Mouse (Mus musculus): Measurements from ENCODE around the gene Heatr1. TPM values are rescaled to one million over a fixed set of nuclear protein-coding genes. Genes with fewer than 3 reads are reported as not detected.
A peak's percentile ranks its signal among the peaks of the same experiment; 100 is the strongest.

Gene Heatr1
- polyA plus RNA-seq (2012; rRNA removed), result 22.5 and 25.8 TPM in 2 replicates

GRCm38 (mm10) chr13:12394609-12395505 is at the start of gene Heatr1:
Gene Heatr1 (plus strand): TSS chr13:12395027.
- Histone ChIP-seq H3K4me3 (ENCODE audit: insufficient read depth, low read length) (peak within 1 kb of the TSS; percentile 82), H3K27ac (ENCODE audit: insufficient read depth, low read length) (no peak within 1 kb of the TSS), H3K4me1 (ENCODE audit: control insufficient read depth, insufficient read depth, low read length) (peaks cover 5% of the 10 kb centered on the region; the same call in 1 of the 2 replicates)
- TF ChIP-seq CTCF (IDR thresholded peaks at IDR 0.05; ENCODE audit: extremely low read depth, insufficient read depth, low read length) (no peak), POLR2A (IDR thresholded peaks at IDR 0.05; ENCODE audit: extremely low read depth, insufficient read depth, low read length) (peak; percentile 70; the same call in 1 of the 2 replicates)

- TF ChIP-seq POLR2A (IDR thresholded peaks at IDR 0.05; ENCODE audit: extremely low read depth, insufficient read depth, low read length), result no peak
- no peak for TF ChIP-seq CTCF (IDR thresholded peaks at IDR 0.05; ENCODE audit: extremely low read depth, insufficient read depth, low read length)
Measured at GRCm38 (mm10) chr13:12346837-12347236, 48.0 kb upstream of the Heatr1 start.

GRCm38 (mm10) chr13:12349197-12349824 is 45.5 kb upstream of the Heatr1 start:
- Histone ChIP-seq H3K4me1 (ENCODE audit: control insufficient read depth, insufficient read depth, low read length) (no peaks in the 10 kb centered on the region), H3K27ac (ENCODE audit: insufficient read depth, low read length) (no peak overlapping the region), H3K4me3 (ENCODE audit: insufficient read depth, low read length) (no peak overlapping the region)
- TF ChIP-seq POLR2A (IDR thresholded peaks at IDR 0.05; ENCODE audit: extremely low read depth, insufficient read depth, low read length), result no peak

More at GRCm38 (mm10) chr13:12346837-12347236, 48.0 kb upstream of the Heatr1 start:
- Histone ChIP-seq H3K4me1 (ENCODE audit: control insufficient read depth, insufficient read depth, low read length) (no peaks in the 10 kb centered on the region), H3K27ac (ENCODE audit: insufficient read depth, low read length) (no peak overlapping the region), H3K4me3 (ENCODE audit: insufficient read depth, low read length) (no peak overlapping the region)

- TF ChIP-seq POLR2A (IDR thresholded peaks at IDR 0.05; ENCODE audit: extremely low read depth, insufficient read depth, low read length) (no peak), CTCF (IDR thresholded peaks at IDR 0.05; ENCODE audit: extremely low read depth, insufficient read depth, low read length) (no peak)
- H3K27ac ChIP-seq (ENCODE audit: insufficient read depth, low read length), result no peak overlapping the region
- H3K4me3 ChIP-seq (ENCODE audit: insufficient read depth, low read length), result no peak overlapping the region
- H3K4me1 ChIP-seq (ENCODE audit: control insufficient read depth, insufficient read depth, low read length), result no peaks in the 10 kb centered on the region
Measured at GRCm38 (mm10) chr13:12356184-12356583, 38.6 kb upstream of the Heatr1 start.

- H3K4me3 ChIP-seq (ENCODE audit: insufficient read depth, low read length), result no peak overlapping the region
- H3K4me1 ChIP-seq (ENCODE audit: control insufficient read depth, insufficient read depth, low read length), result no peaks in the 10 kb centered on the region
- H3K27ac ChIP-seq (ENCODE audit: insufficient read depth, low read length), result no peak overlapping the region
- TF ChIP-seq POLR2A (IDR thresholded peaks at IDR 0.05; ENCODE audit: extremely low read depth, insufficient read depth, low read length), result no peak
- TF ChIP-seq CTCF (IDR thresholded peaks at IDR 0.05; ENCODE audit: extremely low read depth, insufficient read depth, low read length), result no peak
Measured at GRCm38 (mm10) chr13:12357554-12357953, 37.3 kb upstream of the Heatr1 start.

- TF ChIP-seq POLR2A (IDR thresholded peaks at IDR 0.05; ENCODE audit: extremely low read depth, insufficient read depth, low read length) (no peak), CTCF (IDR thresholded peaks at IDR 0.05; ENCODE audit: extremely low read depth, insufficient read depth, low read length) (no peak)
Measured at GRCm38 (mm10) chr13:12361486-12361885, 33.3 kb upstream of the Heatr1 start.

GRCm38 (mm10) chr13:12369041-12369621 is 25.7 kb upstream of the Heatr1 start:
- Histone ChIP-seq H3K27ac (ENCODE audit: insufficient read depth, low read length) (no peak overlapping the region), H3K4me3 (ENCODE audit: insufficient read depth, low read length) (no peak overlapping the region), H3K4me1 (ENCODE audit: control insufficient read depth, insufficient read depth, low read length) (no peaks in the 10 kb centered on the region)
- no peak for TF ChIP-seq CTCF (IDR thresholded peaks at IDR 0.05; ENCODE audit: extremely low read depth, insufficient read depth, low read length)
- TF ChIP-seq POLR2A (IDR thresholded peaks at IDR 0.05; ENCODE audit: extremely low read depth, insufficient read depth, low read length), result no peak

More at GRCm38 (mm10) chr13:12361486-12361885, 33.3 kb upstream of the Heatr1 start:
- no peak overlapping the region for H3K4me3 ChIP-seq (ENCODE audit: insufficient read depth, low read length)
- H3K4me1 ChIP-seq (ENCODE audit: control insufficient read depth, insufficient read depth, low read length), result no peaks in the 10 kb centered on the region
- H3K27ac ChIP-seq (ENCODE audit: insufficient read depth, low read length), result no peak overlapping the region

- TF ChIP-seq CTCF (IDR thresholded peaks at IDR 0.05; ENCODE audit: extremely low read depth, insufficient read depth, low read length), result no peak
- no peak for TF ChIP-seq POLR2A (IDR thresholded peaks at IDR 0.05; ENCODE audit: extremely low read depth, insufficient read depth, low read length)
- no peak overlapping the region for H3K4me3 ChIP-seq (ENCODE audit: insufficient read depth, low read length)
- no peak overlapping the region for H3K27ac ChIP-seq (ENCODE audit: insufficient read depth, low read length)
- no peaks in the 10 kb centered on the region for H3K4me1 ChIP-seq (ENCODE audit: control insufficient read depth, insufficient read depth, low read length)
Measured at GRCm38 (mm10) chr13:12369930-12370329, 24.9 kb upstream of the Heatr1 start.

- Histone ChIP-seq H3K27ac (ENCODE audit: insufficient read depth, low read length) (no peak overlapping the region), H3K4me3 (ENCODE audit: insufficient read depth, low read length) (no peak overlapping the region), H3K4me1 (ENCODE audit: control insufficient read depth, insufficient read depth, low read length) (no peaks in the 10 kb centered on the region)
- TF ChIP-seq POLR2A (IDR thresholded peaks at IDR 0.05; ENCODE audit: extremely low read depth, insufficient read depth, low read length) (no peak), CTCF (IDR thresholded peaks at IDR 0.05; ENCODE audit: extremely low read depth, insufficient read depth, low read length) (no peak)
Measured at GRCm38 (mm10) chr13:12372755-12373154, 22.1 kb upstream of the Heatr1 start.
